Mouse (Mus musculus) midbrain, embryonic 14.5 days (tissue): ENCODE data around the gene Scn9a. TPM values are rescaled to one million over a fixed set of nuclear protein-coding genes. Genes with fewer than 3 reads are reported as not detected.
A peak's percentile ranks its signal among the peaks of the same experiment; 100 is the strongest.

ENCODE experiments used
- ATAC-seq: fragments of 200-750 bp; cut with Nextera tagmentation; 2 replicates; pipeline ENCODE4 v1.8.0; 2017; ENCODE audit warnings: moderate number of reproducible peaks, moderate library complexity; ENCODE audit not compliant: low FRiP score, low TSS enrichment
- DNase-seq: peaks from one replicate; pipeline ENCODE4 v3.0.0-alpha.2; 2015
- H3K27ac ChIP-seq: fragments of 300-500 bp; sonication (generic); replicated peaks from 2 replicates; pipeline ENCODE4 v1.5.1; 2014; ENCODE audit warnings: mild to moderate bottlenecking, low read depth, low read length, moderate library complexity
- H3K27me3 ChIP-seq: fragments of 300-500 bp; sonication (generic); 2 replicates; pipeline ENCODE4 v1.6.1; 2014; ENCODE audit warnings: low read length, control low read depth, mixed read lengths; ENCODE audit not compliant: control insufficient read depth, insufficient read depth
- H3K36me3 ChIP-seq: fragments of 300-500 bp; sonication (generic); 2 replicates; pipeline ENCODE4 v1.6.1; 2014; ENCODE audit warnings: low read length, control low read depth; ENCODE audit not compliant: control insufficient read depth, insufficient read depth
- H3K4me1 ChIP-seq: fragments of 300-500 bp; sonication (generic); 2 replicates; pipeline ENCODE4 v1.6.1; 2014; ENCODE audit warnings: mild to moderate bottlenecking, antibody characterized with exemption, low read length, control low read depth; ENCODE audit not compliant: control insufficient read depth, insufficient read depth
- H3K4me2 ChIP-seq: fragments of 300-500 bp; sonication (generic); 2 replicates; pipeline ENCODE4 v1.6.1; 2014; ENCODE audit warnings: mild to moderate bottlenecking, low read length, moderate library complexity
- H3K4me3 ChIP-seq: fragments of 300-500 bp; sonication (generic); replicated peaks from 2 replicates; pipeline ENCODE4 v1.5.1; 2014; ENCODE audit warnings: low read depth, low read length
- H3K9ac ChIP-seq: fragments of 300-500 bp; sonication (generic); replicated peaks from 2 replicates; pipeline ENCODE4 v1.6.1; 2014; ENCODE audit warnings: mild to moderate bottlenecking, low read length, moderate library complexity
- H3K9me3 ChIP-seq: fragments of 300-500 bp; sonication (generic); 2 replicates; pipeline ENCODE4 v1.6.1; 2016; ENCODE audit warnings: low read length, control low read depth, mixed read lengths; ENCODE audit not compliant: control insufficient read depth
- WGBS: fragments of 180-500 bp; shearing (Covaris S2); extraction: QIAGEN DNeasy Blood & Tissue Kit; methylation state at CpG from one replicate; pipeline ENCODE4 v1.1.7; 2014; 5-methylcytosine and 5-hydroxymethylcytosine counted together
- polyA plus RNA-seq: library from polyadenylated mRNA; unstranded; fragments of >200 nt; fragmentation: Nextera tagmentation; extraction: Ambion mirVana; gene quantifications from 2 replicates; pipeline ENCODE4 v1.2.1, GENCODE M21; 2014

Scn9a gene
- polyA plus RNA-seq: 8.5 and 12.7 TPM in 2 replicates

DNA sequence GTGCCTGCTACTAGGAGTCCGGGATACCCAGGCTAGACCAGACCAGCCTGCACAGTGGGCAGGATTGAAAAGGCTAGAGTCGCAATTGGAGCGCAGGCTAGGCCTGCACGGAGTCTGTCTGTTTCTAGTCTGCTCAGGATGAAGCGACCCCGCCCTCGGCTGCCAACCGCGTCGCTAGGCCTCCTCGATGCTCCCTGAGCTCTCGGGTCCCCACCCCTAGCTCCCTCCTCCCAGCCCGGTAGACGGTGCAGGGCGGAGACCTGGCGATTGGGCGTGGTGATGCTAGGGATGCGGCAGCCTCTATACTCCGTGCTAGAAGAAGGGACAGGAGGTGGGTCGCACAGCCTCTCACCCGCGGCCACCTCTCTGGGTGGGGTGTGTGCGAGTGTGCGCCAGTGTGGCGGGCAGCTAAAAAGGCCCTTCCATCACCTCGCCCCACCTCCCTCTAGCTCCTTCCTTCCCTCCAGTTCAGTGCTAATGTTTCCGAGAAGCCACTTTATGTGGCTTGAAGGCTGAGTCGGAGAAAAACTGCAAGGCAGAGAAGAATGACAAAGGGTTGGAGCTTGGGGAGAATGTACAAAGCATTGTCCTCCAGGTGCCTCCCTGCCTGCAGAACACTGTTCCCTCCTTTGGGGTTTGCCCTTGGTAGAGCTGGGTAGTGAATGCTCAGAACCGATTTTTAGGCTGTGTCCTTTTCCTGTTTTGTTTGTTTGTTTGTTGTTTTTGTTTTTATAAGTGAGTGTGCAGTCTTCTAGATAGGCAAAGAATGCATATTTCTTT lies at the start of gene Scn9a:
Gene Scn9a (minus strand): TSS at position 383 of the 780 bp plus-strand sequence.
- WGBS: 2% methylated on average over 29 of the region's 29 CpGs
- no peaks in the 10 kb centered on the region for H3K36me3 ChIP-seq
- peak within 1 kb of the TSS; percentile 50 for H3K4me3 ChIP-seq
- H3K9me3 ChIP-seq: no peaks in the 10 kb centered on the region
- peak within 1 kb of the TSS; percentile 78 for H3K9ac ChIP-seq
- peak within 1 kb of the TSS; percentile 50 for H3K27ac ChIP-seq
- no peaks in the 10 kb centered on the region for H3K27me3 ChIP-seq
- DNase-seq (peak; percentile 78), ATAC-seq (peak; percentile 90)
- no peaks in the 10 kb centered on the region for H3K4me1 ChIP-seq
- H3K4me2 ChIP-seq: peak within 1 kb of the TSS; percentile 73

DNA sequence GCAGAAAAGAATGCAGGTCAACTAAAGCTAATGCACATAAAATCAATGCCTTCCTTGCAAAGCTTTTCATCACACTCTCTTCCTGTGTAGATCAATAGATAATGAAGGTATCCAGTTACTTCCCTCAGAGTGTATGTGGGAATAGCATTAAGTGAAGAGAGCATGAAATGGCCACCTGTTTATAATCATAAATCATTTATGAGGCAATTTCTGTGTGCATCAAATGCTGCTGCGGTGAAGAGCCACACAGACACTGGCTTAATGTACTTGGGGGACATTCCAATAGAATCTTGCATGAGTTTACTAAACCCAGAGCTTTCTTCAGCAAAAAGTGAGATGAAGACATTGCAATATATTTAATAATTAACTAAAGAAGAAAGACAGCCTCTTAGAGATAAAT lies 27.2 kb upstream of the Scn9a start:
- Histone ChIP-seq H3K4me2 (no peak overlapping the region), H3K9me3 (no peaks in the 10 kb centered on the region), H3K9ac (no peak overlapping the region), H3K27me3 (no peaks in the 10 kb centered on the region), H3K4me3 (no peak overlapping the region), H3K36me3 (no peaks in the 10 kb centered on the region), H3K4me1 (no peaks in the 10 kb centered on the region), H3K27ac (no peak overlapping the region)
- ATAC-seq (no peak), DNase-seq (peak; percentile 3)
- 54% methylated on average over 1 of the region's 1 CpGs for WGBS

DNA sequence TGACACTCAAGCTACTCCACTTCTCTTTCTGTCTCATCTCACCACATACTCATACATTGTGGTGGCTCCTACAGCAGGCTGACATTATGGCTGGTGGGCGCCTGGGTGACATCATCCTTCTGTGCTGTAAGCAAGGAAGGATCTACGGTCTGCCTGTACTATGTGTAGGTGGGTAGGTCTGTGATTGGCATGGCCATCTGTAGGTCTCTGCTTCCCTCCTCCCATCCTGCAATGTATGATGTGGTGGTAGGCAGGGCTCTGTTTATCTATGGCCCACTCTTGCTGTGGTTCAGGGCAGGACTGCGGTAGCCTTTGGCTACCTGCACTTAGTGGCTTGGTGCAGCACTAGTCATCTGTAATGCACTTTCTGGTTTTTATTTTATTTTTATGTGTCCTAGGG lies 21.7 kb upstream of the Scn9a start:
- no peak overlapping the region for H3K4me3 ChIP-seq
- ATAC-seq: no peak
- no peak overlapping the region for H3K27ac ChIP-seq

DNA sequence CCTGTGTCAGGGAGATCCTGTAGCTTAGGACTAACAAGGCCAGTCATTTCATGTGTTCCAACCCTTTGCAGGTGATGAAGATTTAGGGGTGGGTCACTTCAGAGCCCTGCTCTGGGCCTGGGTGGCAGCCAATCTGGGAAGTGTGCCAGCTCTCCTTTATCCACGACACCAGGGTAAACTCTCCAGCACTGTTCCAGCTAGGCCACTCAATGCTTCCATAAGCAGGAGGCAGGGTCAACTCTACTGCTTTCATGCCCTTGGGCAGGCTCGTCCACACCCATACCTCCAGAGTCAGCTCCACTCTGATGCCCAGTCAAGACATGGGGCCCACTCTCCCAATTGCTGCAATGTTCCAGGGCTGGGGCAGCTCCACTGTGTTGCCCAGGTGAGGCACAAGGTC lies 20.7 kb upstream of the Scn9a start:
- 73% methylated on average over 2 of the region's 2 CpGs for WGBS
- DNase-seq (no peak), ATAC-seq (peak; percentile 43)
- no peak overlapping the region for H3K9ac ChIP-seq
- H3K4me1 ChIP-seq: no peaks in the 10 kb centered on the region
- H3K4me2 ChIP-seq: no peak overlapping the region
- no peaks in the 10 kb centered on the region for H3K9me3 ChIP-seq
- H3K27me3 ChIP-seq: no peaks in the 10 kb centered on the region
- no peak overlapping the region for H3K4me3 ChIP-seq
- no peak overlapping the region for H3K27ac ChIP-seq
- no peaks in the 10 kb centered on the region for H3K36me3 ChIP-seq

More for the DNA sequence above, 21.7 kb upstream of the Scn9a start:
- DNase-seq: no peak
- Histone ChIP-seq H3K27me3 (no peaks in the 10 kb centered on the region), H3K9me3 (no peaks in the 10 kb centered on the region), H3K9ac (no peak overlapping the region), H3K4me1 (no peaks in the 10 kb centered on the region), H3K4me2 (no peak overlapping the region), H3K36me3 (no peaks in the 10 kb centered on the region)
- 100% methylated on average over 3 of the region's 3 CpGs for WGBS

DNA sequence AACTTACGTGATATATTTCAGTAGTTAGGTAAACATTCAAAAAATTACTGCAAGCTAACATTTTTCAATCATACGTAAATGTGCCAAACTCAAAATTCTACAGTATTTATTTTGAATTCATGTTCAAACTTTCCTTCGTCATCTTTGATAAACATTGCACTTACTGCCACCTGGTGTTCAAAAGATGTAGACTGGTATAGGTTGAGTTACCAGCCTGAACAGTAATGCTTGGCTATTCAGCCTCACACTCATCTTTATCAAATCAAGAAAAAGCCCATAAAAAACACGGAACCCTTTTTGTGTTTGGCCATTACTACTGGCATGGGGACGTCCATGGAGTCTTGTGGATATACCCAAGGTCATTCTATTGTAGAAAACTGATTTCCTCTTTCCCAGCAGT lies 9.6 kb upstream of the Scn9a start:
- Histone ChIP-seq H3K27ac (no peak overlapping the region), H3K4me2 (no peak overlapping the region), H3K27me3 (no peaks in the 10 kb centered on the region), H3K9me3 (no peaks in the 10 kb centered on the region), H3K36me3 (no peaks in the 10 kb centered on the region), H3K4me3 (no peak overlapping the region), H3K4me1 (no peaks in the 10 kb centered on the region), H3K9ac (no peak overlapping the region)
- DNase-seq (peak; percentile 87), ATAC-seq (peak; percentile 46; the same call in 1 of the 2 replicates)
- 29% methylated on average over 5 of the region's 5 CpGs for WGBS

DNA sequence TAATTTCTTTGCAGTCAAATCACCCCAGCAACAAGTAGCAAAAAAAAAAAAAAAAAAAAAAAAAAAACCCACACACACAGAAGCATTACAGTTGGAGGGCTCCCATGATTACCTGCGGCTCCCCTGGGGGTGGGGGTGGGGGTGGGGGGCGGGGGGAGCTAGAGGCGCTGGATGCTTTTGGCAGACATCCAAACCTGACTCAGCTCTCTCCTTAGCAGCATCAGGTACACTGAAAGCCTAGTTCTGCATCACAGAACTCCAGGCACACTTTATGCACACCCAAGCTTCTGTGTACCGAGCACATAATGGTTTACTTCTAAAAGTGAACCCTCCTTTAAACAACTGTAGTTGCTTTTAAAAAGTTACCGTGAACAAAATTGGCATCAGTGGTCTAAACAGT lies 2.0 kb downstream of the Scn9a start:
- WGBS: 32% methylated on average over 5 of the region's 5 CpGs
- no peaks in the 10 kb centered on the region for H3K36me3 ChIP-seq
- peak overlapping the region; percentile 27 for H3K4me2 ChIP-seq
- H3K9me3 ChIP-seq: no peaks in the 10 kb centered on the region
- no peaks in the 10 kb centered on the region for H3K4me1 ChIP-seq
- H3K27me3 ChIP-seq: no peaks in the 10 kb centered on the region
- no peak overlapping the region for H3K9ac ChIP-seq
- no peak overlapping the region for H3K27ac ChIP-seq
- DNase-seq: peak; percentile 68
- no peak for ATAC-seq
- no peak overlapping the region for H3K4me3 ChIP-seq

DNA sequence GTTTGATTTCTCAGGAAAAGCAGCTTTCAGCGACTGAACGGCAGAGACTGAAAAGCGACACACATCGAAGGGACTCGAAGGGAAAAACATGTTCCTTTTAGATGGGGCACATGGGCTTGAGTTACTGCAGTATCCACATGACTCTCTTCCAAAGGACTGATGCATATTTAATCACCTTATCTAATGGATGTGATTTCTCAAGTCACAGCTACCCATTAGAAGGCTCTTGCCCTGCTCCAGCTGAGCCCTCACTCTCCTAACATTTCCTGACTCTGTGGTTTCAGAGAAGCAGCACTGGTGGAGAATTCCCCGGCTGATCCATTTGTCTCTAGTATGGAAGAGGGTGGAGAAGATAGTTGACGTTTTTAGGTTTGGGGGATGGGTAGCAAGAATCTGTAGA lies 23.7 kb downstream of the Scn9a start:
- ATAC-seq: no peak
- H3K9ac ChIP-seq: no peak overlapping the region
- DNase-seq: no peak
- no peak overlapping the region for H3K27ac ChIP-seq
- H3K36me3 ChIP-seq: no peaks in the 10 kb centered on the region
- no peaks in the 10 kb centered on the region for H3K9me3 ChIP-seq
- 90% methylated on average over 7 of the region's 7 CpGs for WGBS
- no peak overlapping the region for H3K4me3 ChIP-seq
- no peaks in the 10 kb centered on the region for H3K27me3 ChIP-seq
- H3K4me1 ChIP-seq: no peaks in the 10 kb centered on the region
- no peak overlapping the region for H3K4me2 ChIP-seq

DNA sequence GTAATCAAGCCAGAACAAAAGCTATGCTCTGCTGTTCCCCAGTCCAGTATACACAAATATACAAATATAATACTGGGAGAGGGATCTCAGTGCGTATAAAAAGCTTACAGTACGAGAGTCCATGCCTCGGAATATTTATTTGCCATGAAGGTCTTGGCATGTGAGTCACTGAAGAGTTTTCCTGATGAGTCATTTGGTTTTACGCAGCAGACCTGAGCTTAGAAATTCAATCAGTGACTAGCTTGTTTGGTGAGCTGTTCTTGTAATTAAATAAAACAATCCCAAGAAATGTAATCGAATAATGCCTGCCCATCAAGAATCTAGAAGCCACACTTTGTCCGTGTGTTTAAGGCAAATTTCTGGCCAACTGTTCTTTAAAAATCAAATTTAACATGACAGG lies 37.4 kb downstream of the Scn9a start:
- Histone ChIP-seq H3K27me3 (no peaks in the 10 kb centered on the region), H3K4me1 (no peaks in the 10 kb centered on the region), H3K36me3 (no peaks in the 10 kb centered on the region), H3K9ac (no peak overlapping the region), H3K4me2 (no peak overlapping the region), H3K27ac (no peak overlapping the region), H3K4me3 (no peak overlapping the region), H3K9me3 (no peaks in the 10 kb centered on the region)
- DNase-seq (no peak), ATAC-seq (no peak)
- whole genome bisulfite sequencing: 88% methylated on average over 6 of the region's 6 CpGs

DNA sequence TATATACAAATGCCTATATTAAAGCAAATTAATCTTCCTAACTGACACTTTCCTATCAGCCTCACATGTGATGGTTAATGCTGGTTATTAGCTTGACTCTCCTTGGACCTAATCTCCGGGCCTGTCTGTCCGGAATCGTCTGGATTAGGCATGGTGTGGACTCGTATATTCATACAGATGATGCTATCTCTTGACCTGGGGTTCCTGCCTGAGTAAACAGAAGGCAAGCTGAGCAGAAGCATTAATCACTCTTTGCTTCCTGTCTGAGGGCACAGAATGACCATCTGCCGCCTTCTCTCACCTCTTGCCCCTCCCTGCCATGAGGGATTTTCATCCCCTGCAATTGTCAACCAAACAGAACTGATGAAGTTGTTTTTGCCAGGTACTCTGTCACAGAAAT lies 38.6 kb downstream of the Scn9a start:
- Histone ChIP-seq H3K27ac (no peak overlapping the region), H3K9ac (no peak overlapping the region), H3K4me3 (no peak overlapping the region), H3K4me2 (no peak overlapping the region), H3K36me3 (no peaks in the 10 kb centered on the region), H3K4me1 (no peaks in the 10 kb centered on the region), H3K9me3 (no peaks in the 10 kb centered on the region), H3K27me3 (no peaks in the 10 kb centered on the region)
- 71% methylated on average over 5 of the region's 5 CpGs for WGBS
- DNase-seq (no peak), ATAC-seq (no peak)
